Mouse (Mus musculus) heart, postnatal 36 days (tissue): ENCODE results near the gene Avpr1a. TPM values are rescaled to one million over a fixed set of nuclear protein-coding genes. Genes with fewer than 3 reads are reported as not detected.
A peak's percentile ranks its signal among the peaks of the same experiment; 100 is the strongest.

Experiments used
- DNase-seq, 2 experiments: peaks; one replicate each; pipeline ENCODE4 v3.0.0; 2021 to 2022
- intact Hi-C: fragments of 180-260 bp; cut with DNase I; formaldehyde crosslinking; loops from one replicate; pipeline ENCODE4 v1.15.1; 2025
- total RNA-seq, 2 experiments: library from RNA; stranded (reverse); gene quantifications; 2 replicates each; pipeline ENCODE4 v1.2.3; 2021

Avpr1a gene
- total RNA-seq: 1 to 10 TPM; 1.2 to 1.5 TPM

- intact Hi-C loops: loop anchor here (1.0 to 10.0 kb wide), 5 partner anchors 40 to 346 kb away; no protein-coding TSS in a partner anchor
- DNase-seq: peak; percentile 5 to 13
Observed at GRCm38 (mm10) chr10:122447861-122448716, at the start of gene Avpr1a. Gene Avpr1a (plus strand): TSS chr10:122448499.

- no peak for DNase-seq
- intact Hi-C loops: no loop called here
Observed at GRCm38 (mm10) chr10:122402270-122402669, 46.0 kb upstream of the Avpr1a start.

- intact Hi-C loops: no loop called here
- DNase-seq: no peak
Observed at GRCm38 (mm10) chr10:122406333-122406732, 42.0 kb upstream of the Avpr1a start.

- intact Hi-C loops: loop anchor here (1.0 kb wide), 1 partner anchor 38 kb away; no protein-coding TSS in a partner anchor
- DNase-seq: peak in 1 of 2 experiments; percentile 14
Observed at GRCm38 (mm10) chr10:122408697-122409409, 39.4 kb upstream of the Avpr1a start.

GRCm38 (mm10) chr10:122410791-122411190 is 37.5 kb upstream of the Avpr1a start:
- intact Hi-C loops: no loop called here
- no peak for DNase-seq

- no peak for DNase-seq
- intact Hi-C loops: no loop called here
Observed at GRCm38 (mm10) chr10:122432690-122433089, 15.6 kb upstream of the Avpr1a start.

- peak; percentile 61 to 77 for DNase-seq
- intact Hi-C loops: loop anchor here (1.0 to 10.0 kb wide), 5 partner anchors 39 to 345 kb away; no protein-coding TSS in a partner anchor
Observed at GRCm38 (mm10) chr10:122447275-122447674, 1.0 kb upstream of the Avpr1a start.

GRCm38 (mm10) chr10:122448717-122449611 is 665 bp downstream of the Avpr1a start:
- intact Hi-C loops: loop anchor here (5.0 to 10.0 kb wide), 4 partner anchors 78 to 347 kb away; no protein-coding TSS in a partner anchor
- peak; percentile 9 to 35 for DNase-seq

GRCm38 (mm10) chr10:122449856-122450255 is 1.6 kb downstream of the Avpr1a start:
- intact Hi-C loops: loop anchor here (5.0 to 10.0 kb wide), 4 partner anchors 77 to 348 kb away; no protein-coding TSS in a partner anchor
- peak in 1 of 2 experiments; percentile 7 for DNase-seq

GRCm38 (mm10) chr10:122453466-122453865 is 5.2 kb downstream of the Avpr1a start:
- DNase-seq: no peak
- intact Hi-C loops: no loop called here

- no peak for DNase-seq
- intact Hi-C loops: no loop called here
Observed at GRCm38 (mm10) chr10:122455793-122456192, 7.5 kb downstream of the Avpr1a start.

- DNase-seq: no peak
- intact Hi-C loops: no loop called here
Observed at GRCm38 (mm10) chr10:122476846-122477245, 28.5 kb downstream of the Avpr1a start.

GRCm38 (mm10) chr10:122498551-122498950 is 50.3 kb downstream of the Avpr1a start:
- no peak for DNase-seq

GRCm38 (mm10) chr10:122499306-122499705 is 51.0 kb downstream of the Avpr1a start:
- intact Hi-C loops: no loop called here
- no peak for DNase-seq

More at GRCm38 (mm10) chr10:122498551-122498950, 50.3 kb downstream of the Avpr1a start:
- intact Hi-C loops: no loop called here

Other genes with a start within 250 kb of the Avpr1a start
- 1 to 10 TPM; 6.7 to 7.8 TPM for gene Ppm1h, start 230.3 kb downstream of the Avpr1a start, total RNA-seq